Mouse (Mus musculus): Measurements from ENCODE around the gene Gtf2ird1.

The Gtf2ird1 gene

DNA sequence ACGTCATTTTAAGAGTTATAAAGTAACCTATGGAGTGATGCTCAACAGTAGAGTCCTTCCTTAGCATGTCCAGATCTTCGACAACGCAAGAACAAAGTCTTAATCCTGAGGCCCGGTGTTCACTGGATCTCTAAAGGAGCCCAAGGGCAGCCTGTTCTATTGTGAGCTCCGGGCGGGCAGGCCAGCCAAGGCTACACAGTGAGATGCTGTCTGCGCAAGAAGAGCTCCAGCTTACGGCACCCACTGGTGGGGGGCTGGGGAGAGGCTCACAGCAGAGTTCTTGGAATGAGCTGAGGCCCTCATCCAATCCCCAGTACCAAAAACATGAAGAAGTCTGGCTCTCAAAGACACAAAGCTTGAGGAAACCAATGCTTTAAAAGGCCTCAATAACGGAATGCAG is 146.3 kb downstream of the Gtf2ird1 start:
- DNase-seq: no peak

DNA sequence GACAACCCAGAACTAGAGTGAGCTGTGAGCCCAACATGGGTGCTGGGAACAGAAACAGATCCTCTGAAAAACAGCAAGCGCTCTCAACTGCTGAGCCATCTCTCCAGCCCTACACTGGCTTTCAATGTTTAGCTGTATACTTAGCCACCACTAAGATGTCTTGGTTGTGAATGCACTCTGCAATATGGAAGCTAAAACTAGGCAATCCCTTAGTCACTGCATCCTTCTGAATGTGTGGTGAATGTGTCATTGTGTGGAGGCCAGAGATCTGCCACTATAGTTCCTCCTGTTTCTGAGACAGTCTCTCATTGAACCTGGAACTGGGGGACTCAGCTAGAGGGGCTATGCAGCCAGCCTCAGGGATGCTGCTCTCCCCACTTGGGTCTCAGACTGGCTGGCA is 147.2 kb downstream of the Gtf2ird1 start:
- no peak for DNase-seq

Measured in thymus, postnatal 14 days (tissue).